ENCODE assay signal across 15 mouse cellular contexts in genomic region chr14:122477971-122478573, GRCm38 (mm10). TPM values are rescaled to one million over a fixed set of nuclear protein-coding genes. Genes with fewer than 3 reads are reported as not detected.
DNase-seq lines count a peak whose midpoint lies in the region; ATAC-seq lines count a peak whose summit lies in the region.
"Had no signal": no experiment of that assay in that cellular context is flagged by ENCODE, and none has a peak within 500 bp of the region (broad histone marks: within the 10 kb centered on the region; RNA-seq: fewer than 3 reads in every experiment).

No protein-coding gene starts in this region.

- DNase-seq in thymus, postnatal 4 days = no peak
- DNase-seq in gastrocnemius, postnatal 10 days = no peak
- no peak for DNase-seq in ovary, postnatal 36 days (ENCODE audit: low spot score)
- DNase-seq: adrenal gland, postnatal 25 days had no signal

- ATAC-seq in megakaryocyte, adult 5-6 weeks (ENCODE audit: poor library complexity, severe bottlenecking) = no peak
- ATAC-seq in forebrain, embryonic 15.5 days (replicated peaks) = no peak
- no peak for ATAC-seq in limb, embryonic 15.5 days (ENCODE audit: insufficient number of reproducible peaks, low FRiP score, low TSS enrichment, low read depth)

- H3K9me3 ChIP-seq in megakaryocyte, embryonic 14.5 days = 0 out of 2 replicates have a peak, but pooled peaks cover 6% of the 10 kb centered on the region
- H3K9me3 ChIP-seq in forebrain, embryonic 15.5 days = no peaks in the 10 kb centered on the region
- H3K9me3 ChIP-seq in limb, embryonic 15.5 days = no peaks in the 10 kb centered on the region
- H3K9me3 ChIP-seq: embryonic facial prominence, embryonic 15.5 days had no signal

- H3K9ac ChIP-seq in forebrain, embryonic 15.5 days (replicated peaks) = peak overlapping the region; percentile 70
- H3K9ac ChIP-seq in limb, embryonic 15.5 days = no peak overlapping the region
- H3K9ac ChIP-seq: embryonic facial prominence, embryonic 15.5 days had no signal

- peaks cover 97% of the 10 kb centered on the region for H3K27me3 ChIP-seq in megakaryocyte, embryonic 14.5 days (replicated peaks)
- peaks cover 18% of the 10 kb centered on the region for H3K27me3 ChIP-seq in forebrain, embryonic 15.5 days
- H3K27me3 ChIP-seq in limb, embryonic 15.5 days = peaks cover 87% of the 10 kb centered on the region

- peak overlapping the region; percentile 68 for H3K4me2 ChIP-seq in forebrain, embryonic 15.5 days (replicated peaks)
- H3K4me2 ChIP-seq in limb, embryonic 15.5 days = peak overlapping the region; percentile 38
- H3K4me2 ChIP-seq: embryonic facial prominence, embryonic 15.5 days had no signal

- peaks cover 47% of the 10 kb centered on the region for H3K4me1 ChIP-seq in megakaryocyte, embryonic 14.5 days
- peaks cover 47% of the 10 kb centered on the region for H3K4me1 ChIP-seq in forebrain, embryonic 15.5 days
- H3K4me1 ChIP-seq in limb, embryonic 15.5 days = peaks cover 37% of the 10 kb centered on the region

- H3K4me3 ChIP-seq in megakaryocyte, embryonic 14.5 days (replicated peaks) = peak overlapping the region; percentile 9
- H3K4me3 ChIP-seq in forebrain, embryonic 15.5 days = peak overlapping the region; percentile 59
- H3K4me3 ChIP-seq in limb, embryonic 15.5 days = peak overlapping the region; percentile 51
- H3K4me3 ChIP-seq: heart, adult 2 months had no signal

- H3K36me3 ChIP-seq in megakaryocyte, embryonic 14.5 days (replicated peaks; ENCODE audit: low read length) = no peaks in the 10 kb centered on the region
- no peaks in the 10 kb centered on the region for H3K36me3 ChIP-seq in forebrain, embryonic 15.5 days
- no peaks in the 10 kb centered on the region for H3K36me3 ChIP-seq in limb, embryonic 15.5 days
- H3K36me3 ChIP-seq: embryonic facial prominence, embryonic 15.5 days had no signal

- 3% methylated on average over 9 of the region's 9 CpGs for WGBS in forebrain, embryonic 15.5 days
- WGBS in limb, embryonic 15.5 days = 9% methylated on average over 9 of the region's 9 CpGs

- H3K27ac ChIP-seq in forebrain, embryonic 15.5 days (replicated peaks) = peak overlapping the region; percentile 97
- H3K27ac ChIP-seq in limb, embryonic 15.5 days = no peak overlapping the region
- H3K27ac ChIP-seq: embryonic facial prominence, embryonic 15.5 days; heart, adult 2 months had no signal

RNA-seq across cellular contexts. Expression of gene Zic2, which starts 2.8 kb away (rescaled TPM):
- not detected in 2 replicates for polyA plus RNA-seq in megakaryocyte, embryonic 14.5 days (2012; ENCODE audit: insufficient read depth, low replicate concordance)
- total RNA-seq in megakaryocyte, adult 5-6 weeks (2015) = not detected in 2 replicates
- total RNA-seq in megakaryocyte, adult 5-6 weeks (2017) = not detected in 2 replicates
- 8.4 and 9.3 TPM in 2 replicates for polyA plus RNA-seq in forebrain, embryonic 15.5 days (2015; fragmentation: Nextera tagmentation; extraction: Ambion mirVana)
- 0.45 and 0.60 TPM in 2 replicates for polyA plus RNA-seq in limb, embryonic 15.5 days (2015; fragmentation: Nextera tagmentation; extraction: Ambion mirVana)
- total RNA-seq in gastrocnemius, postnatal 10 days (2021) = not detected
- total RNA-seq: adrenal gland, postnatal 25 days; heart, adult 2 months; liver, adult 2 months; MEL; monocyte, adult 5-6 weeks had no signal
- polyA plus RNA-seq: kidney, embryonic 16.5 days; liver, adult 2 months; small intestine, adult 2 months had no signal

RNA-seq across cellular contexts. Expression of gene Gm10837, which starts 12.3 kb away (rescaled TPM):
- polyA plus RNA-seq in megakaryocyte, embryonic 14.5 days (2012; ENCODE audit: insufficient read depth, low replicate concordance) = not detected in 2 replicates
- total RNA-seq in megakaryocyte, adult 5-6 weeks (2015) = not detected in 2 replicates
- not detected in 2 replicates for total RNA-seq in megakaryocyte, adult 5-6 weeks (2017)
- polyA plus RNA-seq in forebrain, embryonic 15.5 days (2015; fragmentation: Nextera tagmentation; extraction: Ambion mirVana) = 0.57 and 0.63 TPM in 2 replicates
- not detected in 2 replicates for polyA plus RNA-seq in limb, embryonic 15.5 days (2015; fragmentation: Nextera tagmentation; extraction: Ambion mirVana)
- total RNA-seq in gastrocnemius, postnatal 10 days (2021) = not detected
- total RNA-seq: adrenal gland, postnatal 25 days; heart, adult 2 months; liver, adult 2 months; MEL; monocyte, adult 5-6 weeks had no signal
- polyA plus RNA-seq: embryonic facial prominence, embryonic 15.5 days; heart, adult 2 months; kidney, embryonic 16.5 days; liver, adult 2 months; small intestine, adult 2 months had no signal

RNA-seq across cellular contexts. Expression of gene Zic5, which starts 12.6 kb away (rescaled TPM):
- not detected in 2 replicates for polyA plus RNA-seq in megakaryocyte, embryonic 14.5 days (2012; ENCODE audit: insufficient read depth, low replicate concordance)
- not detected in 2 replicates for total RNA-seq in megakaryocyte, adult 5-6 weeks (2015)
- not detected in 2 replicates for total RNA-seq in megakaryocyte, adult 5-6 weeks (2017)
- polyA plus RNA-seq in forebrain, embryonic 15.5 days (2015; fragmentation: Nextera tagmentation; extraction: Ambion mirVana) = 14.2 and 15.2 TPM in 2 replicates
- 0.46 and 0.52 TPM in 2 replicates for polyA plus RNA-seq in limb, embryonic 15.5 days (2015; fragmentation: Nextera tagmentation; extraction: Ambion mirVana)
- not detected for total RNA-seq in gastrocnemius, postnatal 10 days (2021)
- total RNA-seq: adrenal gland, postnatal 25 days; heart, adult 2 months; liver, adult 2 months had no signal
- polyA plus RNA-seq: heart, adult 2 months; liver, adult 2 months; small intestine, adult 2 months had no signal

RNA-seq across cellular contexts. Expression of gene Gm5089, which starts 27.2 kb away (rescaled TPM):
- polyA plus RNA-seq in megakaryocyte, embryonic 14.5 days (2012; ENCODE audit: insufficient read depth, low replicate concordance) = not detected in 2 replicates
- total RNA-seq in megakaryocyte, adult 5-6 weeks (2015) = not detected in 2 replicates
- total RNA-seq in megakaryocyte, adult 5-6 weeks (2017) = not detected in 2 replicates
- 0.74 and 0.75 TPM in 2 replicates for polyA plus RNA-seq in forebrain, embryonic 15.5 days (2015; fragmentation: Nextera tagmentation; extraction: Ambion mirVana)
- 0.14 TPM in 2 replicates for polyA plus RNA-seq in limb, embryonic 15.5 days (2015; fragmentation: Nextera tagmentation; extraction: Ambion mirVana)
- not detected for total RNA-seq in gastrocnemius, postnatal 10 days (2021)
- total RNA-seq: adrenal gland, postnatal 25 days; heart, adult 2 months; liver, adult 2 months; MEL; monocyte, adult 5-6 weeks had no signal
- polyA plus RNA-seq: heart, adult 2 months; kidney, embryonic 16.5 days; liver, adult 2 months; small intestine, adult 2 months had no signal

RNA-seq across cellular contexts. Expression of gene Pcca, which starts 56.1 kb away (rescaled TPM):
- 2.5 and 31.6 TPM in 2 replicates for polyA plus RNA-seq in megakaryocyte, embryonic 14.5 days (2012; ENCODE audit: insufficient read depth, low replicate concordance)
- total RNA-seq in megakaryocyte, adult 5-6 weeks (2015) = 25.3 and 27.3 TPM in 2 replicates
- 22.8 and 25.4 TPM in 2 replicates for total RNA-seq in megakaryocyte, adult 5-6 weeks (2017)
- polyA plus RNA-seq in forebrain, embryonic 15.5 days (2015; fragmentation: Nextera tagmentation; extraction: Ambion mirVana) = 21.9 and 25.2 TPM in 2 replicates
- polyA plus RNA-seq in limb, embryonic 15.5 days (2015; fragmentation: Nextera tagmentation; extraction: Ambion mirVana) = 13.3 and 14.8 TPM in 2 replicates
- total RNA-seq in gastrocnemius, postnatal 10 days (2021) = 10 to 100 TPM; 39.1 TPM

Comparison
In these comparisons a context has a peak if more than half of its experiments do, and no peak if none do; other contexts are left out.
1. H3K4me3 ChIP-seq: peak in every context shown above with its lines; median percentile 59 in forebrain, embryonic 15.5 days; 51 in limb, embryonic 15.5 days; 9 in megakaryocyte, embryonic 14.5 days.